Mouse (Mus musculus) cortical plate, adult 2 months (tissue): ENCODE results near the gene Slc7a9.

Experiments
- CTCF ChIP-seq: fragments of 200-500 bp; IDR thresholded peaks from 2 replicates; pipeline ENCODE4 v1.5.1; 2011; ENCODE audit warnings: mild to moderate bottlenecking, control low read depth, low read length; ENCODE audit not compliant: insufficient read depth; ENCODE audit errors: extremely low read depth
- POLR2A ChIP-seq: fragments of 200-500 bp; IDR thresholded peaks from 2 replicates; pipeline ENCODE4 v1.6.1; 2011; ENCODE audit warnings: mild to moderate bottlenecking, low read length, control low read depth; ENCODE audit not compliant: insufficient read depth; ENCODE audit errors: extremely low read depth

GRCm38 (mm10) chr7:35448867-35449266 lies 271 bp downstream of the Slc7a9 start:
- TF ChIP-seq CTCF (no peak), POLR2A (no peak)
